Mouse (Mus musculus) megakaryocyte, embryonic 14.5 days (primary cell): ENCODE measurements around the gene Syt16.

ENCODE experiments used
- FLI1 ChIP-seq: IDR thresholded peaks from 2 replicates; pipeline ENCODE4 v1.6.1; 2012; ENCODE audit warnings: low read length, inconsistent platforms, mixed read lengths
- GATA1 ChIP-seq: IDR thresholded peaks from 3 replicates; pipeline ENCODE4 v1.6.1; 2012; ENCODE audit warnings: mixed read lengths, low read length, inconsistent platforms, borderline replicate concordance

DNA sequence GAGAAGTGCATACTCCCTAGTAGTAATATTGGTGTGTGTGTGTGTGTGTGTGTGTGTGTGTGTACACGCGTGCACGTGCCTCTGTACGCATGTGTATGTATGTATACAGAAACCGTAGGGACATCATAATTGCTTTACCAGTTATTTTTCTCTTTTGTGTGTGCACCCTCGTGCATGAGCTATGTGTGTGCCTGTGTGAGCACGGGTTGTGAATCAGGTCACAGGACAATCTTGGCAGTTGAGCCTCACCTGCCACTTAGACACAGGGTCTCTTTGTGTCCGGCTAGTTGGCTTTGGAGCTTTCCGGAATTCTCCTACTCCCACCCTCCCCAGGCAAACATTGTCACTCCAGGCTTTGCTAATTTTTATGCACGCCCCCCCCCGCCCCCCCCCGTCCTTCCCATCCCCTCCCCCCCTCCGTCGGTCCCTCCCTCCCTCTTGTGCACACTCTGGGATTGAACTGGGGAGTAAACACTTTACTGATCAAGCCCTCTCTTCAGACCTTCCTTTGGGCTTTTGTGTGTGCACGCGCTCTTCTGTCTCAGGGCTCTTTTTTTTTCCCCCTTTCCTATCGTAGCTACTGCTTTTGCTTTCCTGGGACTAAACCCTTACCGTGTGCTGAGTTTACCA, 319.0 kb downstream of the Syt16 start, which contains the start of gene Gm11042:
- TF ChIP-seq GATA1 (no peak), FLI1 (no peak)
